Mouse (Mus musculus): ENCODE measurements around the gene Stk38l.

DNA sequence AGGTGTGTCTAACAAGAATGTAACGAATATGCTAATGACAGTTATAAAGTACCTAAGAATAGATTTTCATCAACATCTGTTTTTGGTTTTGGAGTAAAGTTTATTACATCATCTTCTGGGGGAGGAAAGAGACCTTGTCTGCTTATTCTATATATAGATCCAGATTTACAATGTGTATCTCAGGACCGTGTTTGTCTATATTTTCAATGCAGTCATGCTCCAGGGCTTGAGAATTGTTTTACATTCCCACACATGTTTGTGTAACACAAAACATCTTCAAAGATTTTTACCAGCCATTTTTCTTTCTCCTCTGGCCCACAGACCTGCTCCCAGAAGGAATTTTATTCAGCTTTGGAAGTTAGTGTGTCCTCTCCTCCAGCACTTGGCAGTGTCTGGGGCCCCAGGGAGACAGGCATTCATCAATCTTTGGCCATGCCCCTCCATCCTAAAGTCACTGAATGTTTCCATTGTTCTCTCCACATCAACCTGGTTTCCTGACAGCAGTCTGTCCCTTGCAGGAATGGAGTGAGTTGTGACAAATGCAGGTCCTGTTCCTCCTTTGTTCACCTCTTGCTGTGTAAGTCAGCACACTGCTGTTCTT lies 28.9 kb downstream of the Stk38l start:
- TF ChIP-seq CTCF (IDR thresholded peaks at IDR 0.05; ENCODE audit: low read depth, low read length) (no peak), POLR2A (IDR thresholded peaks at IDR 0.05; ENCODE audit: borderline replicate concordance, low read depth, low read length) (no peak)

Data from bone marrow macrophage, adult 2 months (primary cell).